Mouse (Mus musculus): ENCODE results near the gene Slc6a21. TPM values are rescaled to one million over a fixed set of nuclear protein-coding genes. Genes with fewer than 3 reads are reported as not detected.

The Slc6a21 gene
- polyA plus RNA-seq, 1 experiment, result not detected

GRCm38 (mm10) chr7:45305275-45305674 is 28.0 kb downstream of the Slc6a21 start:
- WGBS, result 15% methylated on average over 17 of the region's 17 CpGs
- H3K27ac ChIP-seq (ENCODE audit: insufficient read depth, low read depth, low read length), result no peak overlapping the region
- no peak overlapping the region for H3K4me3 ChIP-seq (ENCODE audit: low read depth, low read length)
- peaks cover 53% of the 10 kb centered on the region for H3K36me3 ChIP-seq (ENCODE audit: control insufficient read depth, insufficient read depth, low read length)
- H3K27me3 ChIP-seq (ENCODE audit: control insufficient read depth, insufficient read depth, low read length), result no peaks in the 10 kb centered on the region
- TF ChIP-seq POLR2A (IDR thresholded peaks at IDR 0.05; ENCODE audit: low read depth, low read length) (peak; percentile 33; the same call in 1 of the 2 replicates), CTCF (IDR thresholded peaks at IDR 0.05; ENCODE audit: extremely low read depth, insufficient read length, insufficient replicate concordance, low read depth, low read length) (peak; percentile 96; the same call in 1 of the 2 replicates)
- H3K4me1 ChIP-seq (ENCODE audit: control insufficient read depth, insufficient read depth, insufficient read length, low read length), result no peaks in the 10 kb centered on the region

GRCm38 (mm10) chr7:45308551-45309240 is 31.4 kb downstream of the Slc6a21 start:
- WGBS, result 80% methylated on average over 15 of the region's 15 CpGs
- TF ChIP-seq POLR2A (IDR thresholded peaks at IDR 0.05; ENCODE audit: low read depth, low read length) (no peak), CTCF (IDR thresholded peaks at IDR 0.05; ENCODE audit: extremely low read depth, insufficient read length, insufficient replicate concordance, low read depth, low read length) (no peak)
- H3K4me3 ChIP-seq (ENCODE audit: low read depth, low read length), result no peak overlapping the region
- H3K27me3 ChIP-seq (ENCODE audit: control insufficient read depth, insufficient read depth, low read length), result no peaks in the 10 kb centered on the region
- peaks cover 8% of the 10 kb centered on the region; the same call in 1 of the 2 replicates for H3K4me1 ChIP-seq (ENCODE audit: control insufficient read depth, insufficient read depth, insufficient read length, low read length)
- no peak overlapping the region for H3K27ac ChIP-seq (ENCODE audit: insufficient read depth, low read depth, low read length)
- H3K36me3 ChIP-seq (ENCODE audit: control insufficient read depth, insufficient read depth, low read length), result peaks cover 53% of the 10 kb centered on the region

GRCm38 (mm10) chr7:45309455-45309854 is 32.1 kb downstream of the Slc6a21 start:
- peaks cover 52% of the 10 kb centered on the region for H3K36me3 ChIP-seq (ENCODE audit: control insufficient read depth, insufficient read depth, low read length)
- peaks cover 11% of the 10 kb centered on the region; the same call in 1 of the 2 replicates for H3K4me1 ChIP-seq (ENCODE audit: control insufficient read depth, insufficient read depth, insufficient read length, low read length)

GRCm38 (mm10) chr7:45312023-45312422 is 34.7 kb downstream of the Slc6a21 start:
- H3K36me3 ChIP-seq (ENCODE audit: control insufficient read depth, insufficient read depth, low read length), result peaks cover 58% of the 10 kb centered on the region
- peak overlapping the region; percentile 92 for H3K27ac ChIP-seq (ENCODE audit: insufficient read depth, low read depth, low read length)
- H3K4me1 ChIP-seq (ENCODE audit: control insufficient read depth, insufficient read depth, insufficient read length, low read length), result peaks cover 20% of the 10 kb centered on the region
- TF ChIP-seq CTCF (IDR thresholded peaks at IDR 0.05; ENCODE audit: extremely low read depth, insufficient read length, insufficient replicate concordance, low read depth, low read length) (no peak), POLR2A (IDR thresholded peaks at IDR 0.05; ENCODE audit: low read depth, low read length) (no peak)
- H3K4me3 ChIP-seq (ENCODE audit: low read depth, low read length), result no peak overlapping the region
- 22% methylated on average over 8 of the region's 8 CpGs for WGBS
- H3K27me3 ChIP-seq (ENCODE audit: control insufficient read depth, insufficient read depth, low read length), result no peaks in the 10 kb centered on the region

More at GRCm38 (mm10) chr7:45309455-45309854, 32.1 kb downstream of the Slc6a21 start:
- Histone ChIP-seq H3K27ac (ENCODE audit: insufficient read depth, low read depth, low read length) (no peak overlapping the region), H3K4me3 (ENCODE audit: low read depth, low read length) (no peak overlapping the region), H3K27me3 (ENCODE audit: control insufficient read depth, insufficient read depth, low read length) (no peaks in the 10 kb centered on the region)
- TF ChIP-seq POLR2A (IDR thresholded peaks at IDR 0.05; ENCODE audit: low read depth, low read length) (no peak), CTCF (IDR thresholded peaks at IDR 0.05; ENCODE audit: extremely low read depth, insufficient read length, insufficient replicate concordance, low read depth, low read length) (peak; percentile 77; the same call in 1 of the 2 replicates)
- WGBS, result 17% methylated on average over 9 of the region's 9 CpGs

GRCm38 (mm10) chr7:45312686-45313453 is 35.6 kb downstream of the Slc6a21 start:
- peaks cover 60% of the 10 kb centered on the region for H3K36me3 ChIP-seq (ENCODE audit: control insufficient read depth, insufficient read depth, low read length)
- TF ChIP-seq CTCF (IDR thresholded peaks at IDR 0.05; ENCODE audit: extremely low read depth, insufficient read length, insufficient replicate concordance, low read depth, low read length) (no peak), POLR2A (IDR thresholded peaks at IDR 0.05; ENCODE audit: low read depth, low read length) (no peak)
- H3K27me3 ChIP-seq (ENCODE audit: control insufficient read depth, insufficient read depth, low read length), result no peaks in the 10 kb centered on the region
- H3K27ac ChIP-seq (ENCODE audit: insufficient read depth, low read depth, low read length), result peak overlapping the region; percentile 92
- H3K4me3 ChIP-seq (ENCODE audit: low read depth, low read length), result no peak overlapping the region
- WGBS, result 14% methylated on average over 10 of the region's 10 CpGs
- H3K4me1 ChIP-seq (ENCODE audit: control insufficient read depth, insufficient read depth, insufficient read length, low read length), result peaks cover 27% of the 10 kb centered on the region

- Histone ChIP-seq H3K36me3 (ENCODE audit: control insufficient read depth, insufficient read depth, low read length) (peaks cover 60% of the 10 kb centered on the region), H3K27me3 (ENCODE audit: control insufficient read depth, insufficient read depth, low read length) (no peaks in the 10 kb centered on the region), H3K27ac (ENCODE audit: insufficient read depth, low read depth, low read length) (peak overlapping the region; percentile 92), H3K4me1 (ENCODE audit: control insufficient read depth, insufficient read depth, insufficient read length, low read length) (peaks cover 29% of the 10 kb centered on the region), H3K4me3 (ENCODE audit: low read depth, low read length) (no peak overlapping the region)
- no peak for TF ChIP-seq CTCF (IDR thresholded peaks at IDR 0.05; ENCODE audit: extremely low read depth, insufficient read length, insufficient replicate concordance, low read depth, low read length)
- TF ChIP-seq POLR2A (IDR thresholded peaks at IDR 0.05; ENCODE audit: low read depth, low read length), result no peak
- WGBS, result 14% methylated on average over 9 of the region's 9 CpGs
Measured at GRCm38 (mm10) chr7:45313495-45313894, 36.2 kb downstream of the Slc6a21 start.

All from small intestine, adult 2 months (tissue).